In the genomic region with DNA sequence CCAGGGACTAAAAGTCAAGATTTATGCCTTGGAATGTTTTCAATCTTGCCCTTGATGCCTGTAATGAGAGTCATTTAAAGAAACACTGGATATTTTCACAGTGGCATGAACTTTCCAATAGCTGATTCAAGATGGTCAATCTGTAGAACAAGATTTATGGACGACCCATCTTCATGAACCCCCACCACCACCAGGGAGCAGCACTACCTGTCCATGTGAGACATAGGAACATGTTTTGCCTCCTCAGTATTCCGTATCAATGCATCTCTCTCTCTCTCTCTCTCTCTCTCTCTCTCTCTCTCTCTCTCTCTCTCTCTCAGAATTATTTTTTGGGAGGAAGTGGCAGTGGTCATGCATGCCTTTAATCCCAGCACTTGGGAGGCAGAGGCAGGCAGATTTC, we compare ENCODE assay signal across 17 mouse cellular contexts. TPM values are rescaled to one million over a fixed set of nuclear protein-coding genes. Genes with fewer than 3 reads are reported as not detected.
DNase-seq lines count a peak whose midpoint lies in the region; ATAC-seq and TF ChIP-seq lines count a peak whose summit lies in the region.
"Had no signal": no experiment of that assay in that cellular context is flagged by ENCODE, and none has a peak within 500 bp of the region (broad histone marks: within the 10 kb centered on the region; RNA-seq: fewer than 3 reads in every experiment).

No protein-coding gene starts in this region.

- no peak overlapping the region for H3K4me2 ChIP-seq in lung, postnatal 0 days (replicated peaks; ENCODE audit: low read depth, low read length)
- H3K4me2 ChIP-seq: forebrain, embryonic 13.5 days; liver, embryonic 15.5 days; midbrain, embryonic 15.5 days had no signal

- TF ChIP-seq POLR2A in lung, adult 2 months (IDR thresholded peaks at IDR 0.05; ENCODE audit: borderline replicate concordance, extremely low read depth, low read depth, low read length) = no peak

- 66% methylated on average over 2 of the region's 2 CpGs for WGBS in lung, postnatal 0 days
- 66% methylated on average over 2 of the region's 2 CpGs for WGBS in lung, adult 2 months

- ATAC-seq in lung, postnatal 0 days = no peak
- peak; percentile 51 for ATAC-seq in megakaryocyte progenitor cell, adult 5-6 weeks (replicated peaks; ENCODE audit: poor library complexity)
- ATAC-seq: forebrain, embryonic 13.5 days; midbrain, embryonic 15.5 days had no signal

- no peak overlapping the region for H3K9ac ChIP-seq in lung, postnatal 0 days (replicated peaks; ENCODE audit: low read depth)
- H3K9ac ChIP-seq: forebrain, embryonic 13.5 days; liver, embryonic 15.5 days; midbrain, embryonic 15.5 days had no signal

- H3K4me1 ChIP-seq in lung, postnatal 0 days (ENCODE audit: insufficient read depth, low read depth, low read length) = no peaks in the 10 kb centered on the region
- no peaks in the 10 kb centered on the region for H3K4me1 ChIP-seq in lung, adult 2 months (ENCODE audit: control insufficient read depth, insufficient read depth, low read length)
- H3K4me1 ChIP-seq: embryonic facial prominence, embryonic 10.5 days; forebrain, embryonic 13.5 days; midbrain, embryonic 15.5 days had no signal

- no peaks in the 10 kb centered on the region for H3K9me3 ChIP-seq in lung, postnatal 0 days (ENCODE audit: low read length)
- H3K9me3 ChIP-seq: embryonic facial prominence, embryonic 10.5 days; forebrain, embryonic 13.5 days; liver, embryonic 15.5 days; midbrain, embryonic 15.5 days had no signal

- no peak overlapping the region for H3K27ac ChIP-seq in lung, postnatal 0 days (ENCODE audit: low read length)
- H3K27ac ChIP-seq: embryonic facial prominence, embryonic 10.5 days; forebrain, embryonic 13.5 days; left cerebral cortex, adult 2 months; liver, embryonic 15.5 days; midbrain, embryonic 15.5 days had no signal

- peak; percentile 39 for TF ChIP-seq CTCF in lung, postnatal 0 days (IDR thresholded peaks at IDR 0.05)
- TF ChIP-seq CTCF in lung, adult 2 months (IDR thresholded peaks at IDR 0.05; ENCODE audit: insufficient read depth, low read length) = no peak

- no peak overlapping the region for H3K4me3 ChIP-seq in lung, postnatal 0 days (ENCODE audit: low read depth, low read length)
- H3K4me3 ChIP-seq in lung, adult 2 months (replicated peaks; ENCODE audit: extremely low read depth, low read depth, low read length) = no peak overlapping the region
- H3K4me3 ChIP-seq: embryonic facial prominence, embryonic 10.5 days; forebrain, embryonic 13.5 days; left cerebral cortex, adult 2 months; liver, embryonic 15.5 days; midbrain, embryonic 15.5 days had no signal

- DNase-seq in embryo, embryonic 10.5 days (ENCODE audit: low spot score) = peak; percentile 4
- DNase-seq in embryo, embryonic 11 days = no peak
- no peak for DNase-seq in lung, postnatal 0 days (ENCODE audit: low spot score)
- DNase-seq in lung, adult 2 months = no peak
- DNase-seq in R1 (ENCODE audit: low read depth, low spot score) = peak; percentile 37
- no peak for DNase-seq in gastrocnemius, adult 18-20 months (ENCODE audit: low spot score)
- DNase-seq in adrenal gland, adult 2 months = no peak
- DNase-seq: gastrocnemius, postnatal 10 days; heart, postnatal 14 days; kidney, postnatal 14 days; right cerebral cortex, postnatal 14 days had no signal

- no peak for TF ChIP-seq EP300 in lung, postnatal 0 days (IDR thresholded peaks at IDR 0.05)

- no peaks in the 10 kb centered on the region for H3K27me3 ChIP-seq in lung, postnatal 0 days (replicated peaks; ENCODE audit: insufficient read depth, low read length)
- H3K27me3 ChIP-seq: forebrain, embryonic 13.5 days; liver, embryonic 15.5 days; midbrain, embryonic 15.5 days had no signal

- H3K36me3 ChIP-seq in lung, postnatal 0 days (ENCODE audit: insufficient read depth, low read length) = no peaks in the 10 kb centered on the region
- H3K36me3 ChIP-seq: embryonic facial prominence, embryonic 10.5 days; liver, embryonic 15.5 days; midbrain, embryonic 15.5 days had no signal

RNA-seq across cellular contexts. Expression of a gene that starts 2.9 kb away (rescaled TPM):
- polyA plus RNA-seq in lung, postnatal 0 days (2015; fragmentation: Nextera tagmentation; extraction: Ambion mirVana) = 5.0 and 5.2 TPM in 2 replicates
- 1.8 and 2.5 TPM in 2 replicates for polyA plus RNA-seq in lung, adult 2 months (2012; rRNA removed)
- 3.4 and 4.1 TPM in 2 replicates for total RNA-seq in megakaryocyte progenitor cell, adult 5-6 weeks (2015)
- 2.0 and 2.5 TPM in 2 replicates for total RNA-seq in megakaryocyte progenitor cell, adult 5-6 weeks (2017)
- total RNA-seq in gastrocnemius, adult 18-20 months (2021) = under 1 TPM; 0.30 to 0.50 TPM
- total RNA-seq in adrenal gland, adult 2 months (2021) = 1 to 10 TPM; 1.8 TPM
- 0.56 and 0.65 TPM in 2 replicates for polyA plus RNA-seq in adrenal gland, adult 2 months (2012; rRNA removed)

RNA-seq across cellular contexts. Expression of a gene that starts 13.3 kb away (rescaled TPM):
- 28.8 and 31.6 TPM in 2 replicates for polyA plus RNA-seq in lung, postnatal 0 days (2015; fragmentation: Nextera tagmentation; extraction: Ambion mirVana)
- polyA plus RNA-seq in lung, adult 2 months (2012; rRNA removed) = 5.4 and 11.5 TPM in 2 replicates
- total RNA-seq in megakaryocyte progenitor cell, adult 5-6 weeks (2015) = 209 and 242 TPM in 2 replicates
- 378 and 464 TPM in 2 replicates for total RNA-seq in megakaryocyte progenitor cell, adult 5-6 weeks (2017)
- total RNA-seq in gastrocnemius, adult 18-20 months (2021) = 10 to 100 TPM; 27.4 to 33.9 TPM
- 10 to 100 TPM; 43.3 to 44.2 TPM for total RNA-seq in adrenal gland, adult 2 months (2021)
- 3.2 and 4.9 TPM in 2 replicates for polyA plus RNA-seq in adrenal gland, adult 2 months (2012; rRNA removed)

RNA-seq across cellular contexts. Expression of a gene that starts 48.5 kb away (rescaled TPM):
- polyA plus RNA-seq in lung, postnatal 0 days (2015; fragmentation: Nextera tagmentation; extraction: Ambion mirVana) = 48.8 and 57.0 TPM in 2 replicates
- polyA plus RNA-seq in lung, adult 2 months (2012; rRNA removed) = 66.8 and 74.2 TPM in 2 replicates
- 69.3 and 70.2 TPM in 2 replicates for total RNA-seq in megakaryocyte progenitor cell, adult 5-6 weeks (2015)
- total RNA-seq in megakaryocyte progenitor cell, adult 5-6 weeks (2017) = 62.3 and 64.7 TPM in 2 replicates
- total RNA-seq in gastrocnemius, adult 18-20 months (2021) = 10 to 100 TPM; 10.4 to 11.8 TPM
- total RNA-seq in adrenal gland, adult 2 months (2021) = 10 to 100 TPM; 38.5 to 60.2 TPM
- 69.9 and 101 TPM in 2 replicates for polyA plus RNA-seq in adrenal gland, adult 2 months (2012; rRNA removed)

Comparison
In these comparisons a context has a peak if more than half of its experiments do, and no peak if none do; other contexts are left out.
1. DNase-seq: peak in embryo, embryonic 10.5 days (single experiment) and R1 (single experiment); none in embryo, embryonic 11 days (single experiment), lung, postnatal 0 days (single experiment), lung, adult 2 months (single experiment), gastrocnemius, adult 18-20 months (single experiment) and adrenal gland, adult 2 months (single experiment).
2. RNA of a gene that starts 13.3 kb away (total RNA-seq): 209 to 464 TPM in megakaryocyte progenitor cell, adult 5-6 weeks; 43.3 to 44.2 TPM in adrenal gland, adult 2 months and 27.4 to 33.9 TPM in gastrocnemius, adult 18-20 months; every median in the first group is over 4 times any median in the second.